Mouse (Mus musculus) heart, adult 2 months (tissue): ENCODE measurements at regions not wholly inside any gene's neighbourhood (a gene's known extent, or its start where the extent isn't known, plus 50 kb on each side); places are given as distances from the start of the nearest gene placed in this dataset.

ENCODE experiments used
- CTCF ChIP-seq: fragments of 200-600 bp; IDR thresholded peaks from 2 replicates; pipeline ENCODE4 v1.8.1; 2022; ENCODE audit warnings: antibody characterized with exemption, mild to moderate bottlenecking, moderate library complexity
- EP300 ChIP-seq: fragments of 200-500 bp; IDR thresholded peaks from 2 replicates; pipeline ENCODE4 v1.6.1; 2011; ENCODE audit warnings: low read depth, low read length, control low read depth; ENCODE audit not compliant: insufficient read depth
- POLR2A ChIP-seq: fragments of 200-500 bp; IDR thresholded peaks from 2 replicates; pipeline ENCODE4 v1.6.1; 2011; ENCODE audit warnings: mild to moderate bottlenecking, low read depth, low read length, control low read depth; ENCODE audit not compliant: insufficient read depth

DNA sequence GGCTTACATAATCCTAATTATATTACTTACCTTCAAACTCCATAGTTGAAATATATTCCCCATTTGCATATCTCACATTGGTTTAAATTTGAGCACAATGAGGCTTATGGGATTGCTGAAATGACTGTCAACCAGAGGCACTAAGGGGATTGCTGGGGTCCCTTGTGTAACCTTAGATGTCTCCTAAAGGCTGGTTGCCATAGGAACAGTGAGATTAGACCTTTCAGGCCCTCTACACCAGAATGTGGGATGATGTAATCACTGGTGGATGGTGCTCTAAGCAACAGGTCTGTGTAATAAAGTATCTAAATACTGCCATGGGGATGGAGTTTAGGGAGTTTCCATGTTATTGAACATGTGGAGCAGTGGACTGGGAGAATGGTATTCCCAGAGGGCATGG is 210.0 kb upstream of the Stac start:
- TF ChIP-seq CTCF (no peak), EP300 (no peak), POLR2A (no peak)
